Mouse (Mus musculus): ENCODE measurements around the gene Gm45213.

Gene Gm45213

GRCm38 (mm10) chr7:66053946-66054483 lies 10.6 kb downstream of the Gm45213 start:
- no peak for DNase-seq

- DNase-seq, result peak; percentile 55
Measured at GRCm38 (mm10) chr7:66055356-66055755, 12.0 kb downstream of the Gm45213 start.

GRCm38 (mm10) chr7:66058703-66059102 lies 15.3 kb downstream of the Gm45213 start, which contains the start of gene Snrpa1:
Snrpa1 (plus strand) TSS chr7:66059003.
- DNase-seq, result no peak

- DNase-seq, result peak; percentile 92
Measured at GRCm38 (mm10) chr7:66060066-66060956, 16.9 kb downstream of the Gm45213 start.

- DNase-seq, result no peak
Measured at GRCm38 (mm10) chr7:66061057-66061456, 17.7 kb downstream of the Gm45213 start.

GRCm38 (mm10) chr7:66076411-66076810 lies 33.0 kb downstream of the Gm45213 start:
- no peak for DNase-seq

GRCm38 (mm10) chr7:66079364-66080230 lies 36.2 kb downstream of the Gm45213 start, which contains the start of gene Selenos:
Selenos (plus strand) TSS chr7:66079649.
- DNase-seq, result peak; percentile 99

GRCm38 (mm10) chr7:66080231-66080613 lies 36.8 kb downstream of the Gm45213 start:
- DNase-seq, result no peak

- DNase-seq, result peak; percentile 58
Measured at GRCm38 (mm10) chr7:66083757-66084156, 40.4 kb downstream of the Gm45213 start.

- no peak for DNase-seq
Measured at GRCm38 (mm10) chr7:66084546-66084945, 41.1 kb downstream of the Gm45213 start.

GRCm38 (mm10) chr7:66087652-66088051 lies 44.2 kb downstream of the Gm45213 start:
- DNase-seq, result no peak

- no peak for DNase-seq
Measured at GRCm38 (mm10) chr7:66088077-66088476, 44.7 kb downstream of the Gm45213 start.

- DNase-seq, result no peak
Measured at GRCm38 (mm10) chr7:66090676-66091190, 47.3 kb downstream of the Gm45213 start.

- DNase-seq, result no peak
Measured at GRCm38 (mm10) chr7:66091553-66091952, 48.2 kb downstream of the Gm45213 start.

- DNase-seq, result no peak
Measured at GRCm38 (mm10) chr7:66092656-66093055, 49.3 kb downstream of the Gm45213 start.

- no peak for DNase-seq
Measured at GRCm38 (mm10) chr7:66094141-66094540, 50.7 kb downstream of the Gm45213 start.

- no peak for DNase-seq
Measured at GRCm38 (mm10) chr7:66098803-66099202, 55.4 kb downstream of the Gm45213 start.

- DNase-seq, result peak; percentile 71
Measured at GRCm38 (mm10) chr7:66101866-66102265, 58.5 kb downstream of the Gm45213 start.

- DNase-seq, result no peak
Measured at GRCm38 (mm10) chr7:66104531-66104930, 61.1 kb downstream of the Gm45213 start.

GRCm38 (mm10) chr7:66105771-66106170 lies 62.4 kb downstream of the Gm45213 start:
- DNase-seq, result no peak

GRCm38 (mm10) chr7:66106581-66107056 lies 63.2 kb downstream of the Gm45213 start:
- DNase-seq, result peak; percentile 78

- no peak for DNase-seq
Measured at GRCm38 (mm10) chr7:66107206-66107605, 63.8 kb downstream of the Gm45213 start.

- peak; percentile 69 for DNase-seq
Measured at GRCm38 (mm10) chr7:66107930-66108329, 64.5 kb downstream of the Gm45213 start.

All from lung, postnatal 36 days (tissue).